9 mouse cellular contexts compared by ENCODE assay signal in the genomic region with DNA sequence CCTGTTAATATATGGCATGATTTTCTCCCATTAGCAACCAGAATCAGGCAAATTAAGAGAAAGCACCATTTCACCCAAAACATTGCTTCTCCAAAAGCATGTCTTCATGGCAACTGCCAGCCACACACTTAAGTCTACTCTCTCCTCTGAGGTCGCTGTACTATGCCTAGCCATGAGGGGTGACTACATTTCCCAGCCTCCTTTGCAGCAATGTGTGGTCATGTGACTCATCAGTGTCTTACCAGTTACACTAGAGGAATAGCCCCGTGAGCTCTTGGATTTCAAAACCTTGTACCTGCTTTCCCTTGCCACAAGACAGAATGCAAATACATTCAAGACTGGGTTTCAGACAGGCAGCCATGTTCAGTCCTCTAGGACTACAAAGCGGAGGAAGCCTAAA. TPM values are rescaled to one million over a fixed set of nuclear protein-coding genes. Genes with fewer than 3 reads are reported as not detected.
DNase-seq lines count a peak whose midpoint lies in the region; ATAC-seq lines count a peak whose summit lies in the region.
"Had no signal": no experiment of that assay in that cellular context is flagged by ENCODE, and none has a peak within 500 bp of the region (broad histone marks: within the 10 kb centered on the region; RNA-seq: fewer than 3 reads in every experiment).

No protein-coding gene starts in this region.

- no peaks in the 10 kb centered on the region for H3K27me3 ChIP-seq in liver, embryonic 13.5 days
- H3K27me3 ChIP-seq: neural tube, embryonic 13.5 days had no signal

- intact Hi-C loops in heart, postnatal 14 days (cut with DNase I), result no loop called here

- no peak overlapping the region for H3K27ac ChIP-seq in liver, embryonic 13.5 days
- H3K27ac ChIP-seq: neural tube, embryonic 13.5 days had no signal

- ATAC-seq in liver, embryonic 13.5 days (ENCODE audit: low read depth), result peak; percentile 48; the same call in 1 of the 2 replicates

- no peaks in the 10 kb centered on the region for H3K9me3 ChIP-seq in liver, embryonic 13.5 days (replicated peaks)
- H3K9me3 ChIP-seq: neural tube, embryonic 13.5 days had no signal

- no peaks in the 10 kb centered on the region for H3K36me3 ChIP-seq in liver, embryonic 13.5 days

- H3K9ac ChIP-seq in liver, embryonic 13.5 days, result no peak overlapping the region
- H3K9ac ChIP-seq: neural tube, embryonic 13.5 days had no signal

- no peaks in the 10 kb centered on the region for H3K4me1 ChIP-seq in liver, embryonic 13.5 days (replicated peaks)

- no peak overlapping the region for H3K4me3 ChIP-seq in liver, embryonic 13.5 days (replicated peaks)
- H3K4me3 ChIP-seq: neural tube, embryonic 13.5 days had no signal

- DNase-seq in embryo, embryonic 10 days (ENCODE audit: low spot score), result peak; percentile 24
- no peak for DNase-seq in embryo, embryonic 9.5 days (ENCODE audit: extremely low spot score)
- peak; percentile 11 for DNase-seq in thymus, postnatal 25 days
- no peak for DNase-seq in thymus, postnatal 36 days
- DNase-seq in liver, embryonic 13.5 days, result no peak
- no peak for DNase-seq in urinary bladder, postnatal 4 days (ENCODE audit: low spot score in 2 of 2)
- no peak for DNase-seq in Muller cell, postnatal 12 days (ENCODE audit: inconsistent ontology term)
- DNase-seq in heart, postnatal 14 days, result no peak

- 43% methylated on average over 3 of the region's 3 CpGs for WGBS in liver, embryonic 13.5 days (ENCODE audit: insufficient replicate concordance)

- no peak overlapping the region for H3K4me2 ChIP-seq in liver, embryonic 13.5 days
- H3K4me2 ChIP-seq: neural tube, embryonic 13.5 days had no signal

RNA-seq across cellular contexts. Expression of a gene that starts 8.6 kb away (rescaled TPM):
- polyA plus RNA-seq in liver, embryonic 13.5 days (2015; fragmentation: Nextera tagmentation; extraction: Ambion mirVana), result 1.3 TPM in 2 replicates
- total RNA-seq in heart, postnatal 14 days (2021), result 1 to 10 TPM; 4.0 to 4.6 TPM

RNA-seq across cellular contexts. Expression of a gene that starts 58.6 kb away (rescaled TPM):
- 18.5 and 19.4 TPM in 2 replicates for polyA plus RNA-seq in liver, embryonic 13.5 days (2015; fragmentation: Nextera tagmentation; extraction: Ambion mirVana)
- 10 to 100 TPM; 32.5 to 35.2 TPM for total RNA-seq in heart, postnatal 14 days (2021)

Comparison
In these comparisons a context has a peak if more than half of its experiments do, and no peak if none do; other contexts are left out.
1. DNase-seq: peak in embryo, embryonic 10 days (single experiment) and thymus, postnatal 25 days (single experiment); none in embryo, embryonic 9.5 days (single experiment), thymus, postnatal 36 days (0 of 2), liver, embryonic 13.5 days (single experiment), urinary bladder, postnatal 4 days (0 of 2), Muller cell, postnatal 12 days (single experiment) and heart, postnatal 14 days (0 of 2).